Mouse (Mus musculus) stomach, embryonic 16.5 days (tissue): ENCODE data around the gene Atp1a3. TPM values are rescaled to one million over a fixed set of nuclear protein-coding genes. Genes with fewer than 3 reads are reported as not detected.

ENCODE experiments used
- ATAC-seq: fragments of 200-750 bp; cut with Nextera tagmentation; 2 replicates; pipeline ENCODE4 v1.8.0; 2017; ENCODE audit warnings: moderate number of reproducible peaks, moderate TSS enrichment; ENCODE audit not compliant: insufficient read depth, low FRiP score
- H3K27ac ChIP-seq: fragments of 300-500 bp; sonication (generic); 2 replicates; pipeline ENCODE4 v1.5.1; 2014; ENCODE audit warnings: low read length
- H3K27me3 ChIP-seq: fragments of 300-500 bp; sonication (generic); 2 replicates; pipeline ENCODE4 v1.6.1; 2014; ENCODE audit warnings: low read length, control low read depth, mixed read lengths; ENCODE audit not compliant: control insufficient read depth, insufficient read depth
- H3K36me3 ChIP-seq: fragments of 300-500 bp; sonication (generic); 2 replicates; pipeline ENCODE4 v1.6.1; 2014; ENCODE audit warnings: low read length; ENCODE audit not compliant: control insufficient read depth, insufficient read depth
- H3K4me1 ChIP-seq: fragments of 300-500 bp; sonication (generic); 2 replicates; pipeline ENCODE4 v1.6.1; 2014; ENCODE audit warnings: low read length, control low read depth, mixed read lengths; ENCODE audit not compliant: control insufficient read depth, insufficient read depth
- H3K4me2 ChIP-seq: fragments of 300-500 bp; sonication (generic); 2 replicates; pipeline ENCODE4 v1.6.1; 2014; ENCODE audit warnings: low read depth, low read length, mixed read lengths
- H3K4me3 ChIP-seq: fragments of 300-500 bp; sonication (generic); replicated peaks from 2 replicates; pipeline ENCODE4 v1.5.1; 2014; ENCODE audit warnings: mild to moderate bottlenecking, low read length
- H3K9ac ChIP-seq: fragments of 300-500 bp; sonication (generic); 2 replicates; pipeline ENCODE4 v1.6.1; 2014; ENCODE audit warnings: low read length
- H3K9me3 ChIP-seq: fragments of 300-500 bp; sonication (generic); replicated peaks from 2 replicates; pipeline ENCODE4 v1.6.1; 2016; ENCODE audit warnings: low read length, control low read depth; ENCODE audit not compliant: control insufficient read depth
- WGBS: fragments of 180-500 bp; shearing (Covaris S2); extraction: QIAGEN DNeasy Blood & Tissue Kit; methylation state at CpG from one replicate; pipeline ENCODE4 v1.1.7; 2014; 5-methylcytosine and 5-hydroxymethylcytosine counted together
- polyA plus RNA-seq: library from polyadenylated mRNA; unstranded; fragments of >200 nt; fragmentation: Nextera tagmentation; extraction: Ambion mirVana; gene quantifications from 2 replicates; pipeline ENCODE4 v1.2.1, GENCODE M21; 2015

Gene Atp1a3
- polyA plus RNA-seq, 1 experiment from 2014 or later: 3.5 TPM

GRCm38 (mm10) chr7:24987941-24988340 lies 17.8 kb downstream of the Atp1a3 start:
- Histone ChIP-seq H3K36me3 (no peaks in the 10 kb centered on the region), H3K9ac (no peak overlapping the region), H3K27ac (no peak overlapping the region), H3K27me3 (no peaks in the 10 kb centered on the region), H3K4me3 (no peak overlapping the region), H3K4me2 (no peak overlapping the region), H3K9me3 (no peaks in the 10 kb centered on the region), H3K4me1 (no peaks in the 10 kb centered on the region)
- WGBS: 72% methylated on average over 14 of the region's 14 CpGs
- ATAC-seq: no peak

GRCm38 (mm10) chr7:24985799-24986198 lies 20.0 kb downstream of the Atp1a3 start:
- 73% methylated on average over 5 of the region's 5 CpGs for WGBS
- Histone ChIP-seq H3K4me1 (no peaks in the 10 kb centered on the region), H3K27me3 (no peaks in the 10 kb centered on the region), H3K4me2 (no peak overlapping the region), H3K36me3 (no peaks in the 10 kb centered on the region), H3K4me3 (no peak overlapping the region), H3K27ac (no peak overlapping the region), H3K9me3 (no peaks in the 10 kb centered on the region), H3K9ac (no peak overlapping the region)
- no peak for ATAC-seq

GRCm38 (mm10) chr7:24984307-24984706 lies 21.5 kb downstream of the Atp1a3 start:
- H3K27me3 ChIP-seq: no peaks in the 10 kb centered on the region
- WGBS: 84% methylated on average over 2 of the region's 2 CpGs
- no peak overlapping the region for H3K4me3 ChIP-seq
- H3K4me1 ChIP-seq: no peaks in the 10 kb centered on the region
- no peaks in the 10 kb centered on the region for H3K36me3 ChIP-seq
- no peaks in the 10 kb centered on the region for H3K9me3 ChIP-seq
- no peak for ATAC-seq
- no peak overlapping the region for H3K27ac ChIP-seq
- no peak overlapping the region for H3K9ac ChIP-seq
- no peak overlapping the region for H3K4me2 ChIP-seq

GRCm38 (mm10) chr7:24983396-24983795 lies 22.4 kb downstream of the Atp1a3 start:
- H3K4me2 ChIP-seq: no peak overlapping the region
- ATAC-seq: no peak
- H3K9ac ChIP-seq: no peak overlapping the region
- H3K27ac ChIP-seq: no peak overlapping the region
- H3K4me1 ChIP-seq: no peaks in the 10 kb centered on the region
- 79% methylated on average over 5 of the region's 5 CpGs for WGBS
- H3K27me3 ChIP-seq: no peaks in the 10 kb centered on the region
- H3K4me3 ChIP-seq: no peak overlapping the region
- no peaks in the 10 kb centered on the region for H3K9me3 ChIP-seq
- H3K36me3 ChIP-seq: no peaks in the 10 kb centered on the region

GRCm38 (mm10) chr7:24980439-24980838 lies 25.3 kb downstream of the Atp1a3 start:
- 81% methylated on average over 7 of the region's 7 CpGs for WGBS
- ATAC-seq: no peak

GRCm38 (mm10) chr7:24978781-24979180 lies 27.0 kb downstream of the Atp1a3 start:
- Histone ChIP-seq H3K4me1 (no peaks in the 10 kb centered on the region), H3K4me3 (no peak overlapping the region), H3K9ac (no peak overlapping the region), H3K27me3 (no peaks in the 10 kb centered on the region), H3K27ac (no peak overlapping the region), H3K36me3 (no peaks in the 10 kb centered on the region), H3K9me3 (no peaks in the 10 kb centered on the region), H3K4me2 (no peak overlapping the region)
- WGBS: 78% methylated on average over 7 of the region's 7 CpGs
- no peak for ATAC-seq

More at GRCm38 (mm10) chr7:24980439-24980838, 25.3 kb downstream of the Atp1a3 start:
- Histone ChIP-seq H3K27ac (no peak overlapping the region), H3K4me2 (no peak overlapping the region), H3K4me1 (no peaks in the 10 kb centered on the region), H3K27me3 (no peaks in the 10 kb centered on the region), H3K4me3 (no peak overlapping the region), H3K9me3 (no peaks in the 10 kb centered on the region), H3K36me3 (no peaks in the 10 kb centered on the region), H3K9ac (no peak overlapping the region)

GRCm38 (mm10) chr7:24974893-24975595 lies 30.7 kb downstream of the Atp1a3 start:
- Histone ChIP-seq H3K27me3 (no peaks in the 10 kb centered on the region), H3K9ac (no peak overlapping the region), H3K36me3 (peaks cover 4% of the 10 kb centered on the region; the same call in 1 of the 2 replicates), H3K4me1 (peaks cover 10% of the 10 kb centered on the region; the same call in 1 of the 2 replicates), H3K4me3 (no peak overlapping the region), H3K9me3 (no peaks in the 10 kb centered on the region), H3K4me2 (no peak overlapping the region), H3K27ac (no peak overlapping the region)
- 29% methylated on average over 9 of the region's 9 CpGs for WGBS
- ATAC-seq: no peak

- no peak overlapping the region for H3K9ac ChIP-seq
- no peak overlapping the region for H3K4me3 ChIP-seq
- peaks cover 8% of the 10 kb centered on the region; the same call in 1 of the 2 replicates for H3K36me3 ChIP-seq
- WGBS: 69% methylated on average over 5 of the region's 5 CpGs
- H3K4me1 ChIP-seq: peaks cover 10% of the 10 kb centered on the region; the same call in 1 of the 2 replicates
- no peaks in the 10 kb centered on the region for H3K27me3 ChIP-seq
- no peak overlapping the region for H3K4me2 ChIP-seq
- ATAC-seq: no peak
- H3K9me3 ChIP-seq: no peaks in the 10 kb centered on the region
- no peak overlapping the region for H3K27ac ChIP-seq
Measured at GRCm38 (mm10) chr7:24973902-24974301, 31.9 kb downstream of the Atp1a3 start.

GRCm38 (mm10) chr7:24973208-24973607 lies 32.5 kb downstream of the Atp1a3 start:
- Histone ChIP-seq H3K4me1 (peaks cover 10% of the 10 kb centered on the region; the same call in 1 of the 2 replicates), H3K4me2 (no peak overlapping the region), H3K4me3 (no peak overlapping the region), H3K27me3 (no peaks in the 10 kb centered on the region), H3K9ac (no peak overlapping the region), H3K27ac (no peak overlapping the region), H3K36me3 (peaks cover 8% of the 10 kb centered on the region; the same call in 1 of the 2 replicates), H3K9me3 (no peaks in the 10 kb centered on the region)
- WGBS: 78% methylated on average over 4 of the region's 4 CpGs
- ATAC-seq: no peak
